Mouse (Mus musculus) WW6 (cell line): Measurements from ENCODE around the gene Smtnl1.
"Not testable (repeated sequence)": the region's sequence is repeated elsewhere in the genome, so short reads cannot be mapped to it uniquely, and the experiment has no call there.

Experiments
- DNase-seq: peaks from one replicate; pipeline ENCODE4 v3.0.0-alpha.2; 2013; ENCODE audit warnings: low read depth, low spot score

Gene Smtnl1

DNA sequence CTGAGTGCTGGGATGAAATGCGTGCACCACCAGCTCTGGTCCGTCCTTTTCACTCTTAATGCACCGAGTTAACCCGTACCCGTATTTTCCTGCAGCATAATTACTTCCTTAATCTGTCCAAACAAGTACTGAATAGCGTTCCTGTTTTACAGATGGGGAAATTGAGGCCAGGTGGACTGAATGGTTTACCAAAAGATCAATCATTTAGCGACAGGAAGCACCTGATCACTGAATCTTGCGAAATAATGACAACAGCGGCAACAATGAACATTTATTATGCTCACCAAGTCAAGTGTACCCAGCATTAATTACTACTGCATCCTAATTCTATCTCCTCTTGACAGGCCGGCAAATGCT lies 16.1 kb upstream of the Smtnl1 start, which contains the start of gene Slc43a1:
Slc43a1 (plus strand) TSS at position 258 of the 357 bp plus-strand sequence.
- DNase-seq, result no peak

DNA sequence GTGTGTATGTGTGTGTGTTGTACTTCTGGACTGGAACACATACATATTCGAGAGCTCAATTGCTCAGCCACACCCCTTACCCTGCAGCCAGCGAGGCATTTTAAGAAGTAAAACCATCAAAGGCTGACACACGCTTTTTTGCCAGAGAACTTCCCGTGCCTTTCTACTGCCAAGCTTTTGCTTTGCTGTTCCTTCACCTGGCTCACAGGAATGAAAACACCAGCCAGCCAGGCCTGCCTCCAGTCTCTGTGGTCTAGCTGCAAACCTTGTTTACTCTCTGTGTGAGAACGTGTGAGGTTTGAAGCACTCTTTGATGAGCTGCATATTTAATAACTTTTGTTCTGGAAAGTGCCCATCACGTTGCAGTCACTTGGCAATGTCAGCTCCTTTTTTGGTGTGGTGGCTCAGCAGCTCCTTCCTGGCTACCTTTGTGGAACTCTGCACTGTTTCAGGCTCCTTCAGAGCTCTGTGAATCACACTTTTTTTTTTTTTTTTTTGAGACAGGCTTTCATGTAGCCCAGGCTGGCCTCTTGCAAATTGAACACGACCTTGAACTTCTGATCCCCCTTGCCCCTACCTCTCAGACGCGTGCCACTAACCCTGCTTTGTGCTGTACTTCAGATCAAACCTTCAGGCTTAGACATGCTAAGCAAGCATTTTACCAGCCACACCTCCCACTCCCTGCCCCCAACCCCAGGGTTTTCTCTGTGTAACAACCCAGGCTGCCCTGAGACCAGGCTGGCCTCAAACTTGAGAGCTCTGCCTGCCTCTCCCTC lies 15.6 kb upstream of the Smtnl1 start:
- no peak for DNase-seq

DNA sequence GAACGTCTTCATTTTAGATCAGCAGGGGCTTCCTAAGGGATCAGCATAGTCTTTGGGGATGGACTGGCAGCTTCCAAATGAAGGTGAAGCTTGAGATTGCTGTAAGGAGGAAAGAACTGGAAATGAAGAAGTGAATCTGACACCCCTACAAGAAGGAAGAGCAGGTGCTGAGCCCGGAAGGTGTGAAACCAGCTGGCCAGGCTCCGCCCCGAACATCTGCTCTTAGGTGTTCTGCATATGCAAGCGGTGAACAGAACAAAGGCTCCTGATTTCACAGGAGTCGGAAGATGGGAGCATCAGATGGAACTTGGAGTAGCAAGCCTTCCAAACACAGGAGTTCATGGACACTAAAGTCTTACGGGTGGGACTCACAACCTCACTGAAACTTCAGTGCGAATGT lies 14.7 kb upstream of the Smtnl1 start:
- no peak for DNase-seq

DNA sequence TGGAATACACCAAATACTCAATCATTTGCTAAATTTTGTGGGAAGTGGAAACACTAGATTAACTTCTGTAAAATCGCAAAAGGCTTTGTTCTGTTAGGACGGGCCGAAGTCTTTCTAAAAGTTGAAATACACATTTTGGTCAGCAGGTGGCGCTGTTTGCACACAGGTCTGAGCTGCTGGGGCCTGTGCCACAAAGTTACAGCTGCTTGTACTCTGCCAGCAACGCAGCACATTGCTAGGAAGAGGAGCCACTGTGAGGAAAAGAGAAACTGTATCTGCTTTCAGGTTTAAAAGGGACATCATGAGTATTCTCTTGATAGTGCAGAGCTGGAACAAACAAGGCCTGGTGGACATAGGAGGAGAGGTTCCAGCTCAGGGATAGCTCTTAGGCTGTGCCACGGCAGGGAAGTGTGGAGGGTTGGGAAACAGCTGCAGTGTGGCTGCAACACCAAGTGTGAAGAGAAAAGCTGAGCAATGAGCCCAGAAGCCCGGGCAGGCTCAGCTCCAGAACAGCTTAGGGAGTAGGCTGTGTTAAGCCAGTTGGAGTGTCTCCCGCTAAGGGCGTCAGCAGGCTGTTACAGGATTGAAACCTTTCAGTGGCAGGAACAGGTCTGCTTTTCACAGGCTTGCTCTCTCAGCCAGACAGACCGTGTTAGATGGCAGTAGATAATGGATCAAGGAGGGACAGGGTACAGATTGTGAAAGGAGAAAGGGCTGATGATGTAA lies 9.4 kb upstream of the Smtnl1 start:
- DNase-seq, result no peak

DNA sequence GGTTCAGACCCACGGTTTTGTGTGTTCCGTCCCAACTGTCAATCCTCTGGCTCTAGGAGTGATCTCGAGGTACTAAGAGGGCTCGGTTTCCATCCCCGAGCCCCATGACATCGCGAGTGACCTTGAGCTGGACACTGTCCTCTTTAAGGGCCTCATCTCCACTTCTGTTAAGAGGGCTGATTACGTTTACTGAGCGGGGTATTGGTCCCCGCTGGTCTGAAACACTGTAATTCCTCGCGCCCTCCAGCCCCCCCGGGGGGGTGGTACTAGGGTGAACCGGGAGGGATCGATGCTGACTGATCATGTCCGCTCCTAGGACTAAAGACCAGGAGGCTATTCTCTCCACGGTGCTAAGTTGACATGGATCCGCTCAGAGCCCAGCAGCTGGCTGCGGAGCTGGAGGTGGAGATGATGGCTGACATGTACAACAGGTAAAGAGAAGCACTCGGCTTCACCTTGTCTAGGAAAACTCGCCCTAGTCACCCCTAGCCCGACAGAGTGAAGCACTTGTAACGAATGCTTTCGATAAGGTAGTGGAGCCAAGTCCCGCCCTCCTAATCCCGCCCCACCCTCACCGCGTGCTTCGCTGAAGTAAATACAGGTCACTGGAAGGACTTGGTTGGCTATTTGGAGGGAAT lies 5.0 kb upstream of the Smtnl1 start:
- DNase-seq, result no peak

DNA sequence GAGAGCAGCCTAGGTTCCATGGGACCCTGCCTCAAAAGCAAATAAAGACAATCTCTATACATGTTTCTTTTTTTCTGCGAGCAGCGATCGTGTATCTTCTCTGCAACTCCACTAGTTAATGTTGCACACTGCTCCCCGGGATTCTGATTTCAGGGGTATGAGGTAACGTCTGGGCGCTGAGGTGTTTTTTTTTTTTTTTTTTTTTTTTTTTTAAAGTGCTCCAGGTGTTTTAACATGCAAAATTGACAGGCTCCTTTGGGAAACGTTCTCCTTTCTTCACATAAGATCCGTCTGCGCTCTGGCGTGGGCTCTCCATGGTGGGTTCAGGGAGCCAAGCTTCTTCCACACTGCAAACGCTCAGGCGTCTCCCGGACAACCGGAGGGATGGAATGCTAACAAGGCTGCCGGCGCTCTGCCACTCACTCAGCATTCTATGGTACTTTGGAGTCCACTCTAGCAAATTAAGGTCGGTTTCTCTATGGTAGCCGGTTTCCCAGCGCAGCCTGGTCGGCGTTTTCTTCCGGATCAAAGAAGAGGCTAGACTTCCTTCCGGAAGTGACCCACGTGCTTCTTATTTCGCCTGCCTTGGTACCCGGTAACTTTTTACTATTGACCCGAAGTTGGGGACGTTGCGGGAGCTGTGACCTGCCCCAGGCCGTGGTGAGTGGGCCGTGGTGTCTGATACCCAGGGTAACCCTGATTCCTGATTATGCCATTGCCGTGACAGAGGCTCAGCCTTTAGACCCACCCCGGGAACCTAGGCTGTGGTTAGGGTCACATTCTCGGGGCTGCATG lies 4.2 kb upstream of the Smtnl1 start, which contains the start of gene Timm10:
Timm10 (plus strand) TSS at position 510 of the 795 bp plus-strand sequence.
- no peak for DNase-seq

DNA sequence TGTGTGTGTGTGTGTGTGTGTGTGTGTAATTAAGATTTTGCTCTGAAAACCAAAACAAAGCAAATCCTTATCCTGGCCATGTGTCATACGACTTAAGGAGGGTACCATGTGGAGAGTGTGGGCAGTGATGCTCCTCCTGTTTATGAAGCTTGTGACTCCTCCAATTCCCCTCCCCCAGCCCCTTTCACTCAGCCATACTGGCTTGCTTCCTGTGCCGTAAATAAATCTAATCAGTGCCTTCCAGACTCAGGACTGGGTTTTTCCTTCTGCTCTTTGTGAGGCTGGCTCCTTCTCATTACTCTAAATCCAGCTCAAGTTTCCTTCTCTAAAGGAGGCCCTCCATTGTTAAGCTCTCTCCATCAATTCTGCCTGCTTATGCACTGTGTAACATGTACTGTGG lies 785 bp upstream of the Smtnl1 start:
- DNase-seq, result no peak

DNA sequence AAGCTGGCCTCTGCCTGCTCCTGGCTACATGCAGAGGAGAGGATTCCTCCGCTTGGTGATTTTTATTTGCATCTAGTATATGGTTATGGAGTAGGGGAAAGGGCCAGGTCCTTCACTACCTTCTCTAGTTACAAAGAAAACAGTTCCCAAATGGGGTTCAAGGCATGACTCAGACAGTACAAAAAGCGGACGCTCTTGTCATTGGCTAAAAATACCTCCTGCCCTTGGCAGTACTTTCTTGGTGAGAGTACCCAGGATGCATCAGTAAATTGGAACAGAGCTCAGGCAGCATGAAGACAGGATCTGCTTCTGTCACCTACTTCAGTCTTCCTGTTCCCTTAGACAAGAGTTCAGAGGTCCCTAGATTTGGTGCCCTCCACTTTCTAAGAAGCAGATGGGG lies 2.6 kb downstream of the Smtnl1 start:
- no peak for DNase-seq

DNA sequence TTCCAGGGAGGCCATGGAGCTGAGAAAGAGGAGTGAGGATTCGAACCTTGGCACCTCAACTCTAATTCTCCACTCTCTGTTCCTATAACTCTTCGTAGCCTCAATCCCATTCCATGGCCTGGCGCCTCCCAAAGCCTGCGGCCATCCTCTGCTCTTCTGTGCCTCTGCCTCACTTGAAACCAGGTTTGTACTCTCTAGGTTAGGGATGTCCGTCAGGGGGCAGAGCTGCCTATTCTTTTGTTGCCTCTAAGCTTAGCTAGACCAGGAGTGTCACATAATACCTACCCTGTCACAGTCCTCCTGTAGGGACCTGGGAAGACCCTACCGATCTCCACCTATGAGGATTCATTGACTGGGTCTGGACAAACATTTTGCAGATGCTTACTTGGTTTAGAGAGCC lies 9.8 kb downstream of the Smtnl1 start:
- DNase-seq, result no peak

DNA sequence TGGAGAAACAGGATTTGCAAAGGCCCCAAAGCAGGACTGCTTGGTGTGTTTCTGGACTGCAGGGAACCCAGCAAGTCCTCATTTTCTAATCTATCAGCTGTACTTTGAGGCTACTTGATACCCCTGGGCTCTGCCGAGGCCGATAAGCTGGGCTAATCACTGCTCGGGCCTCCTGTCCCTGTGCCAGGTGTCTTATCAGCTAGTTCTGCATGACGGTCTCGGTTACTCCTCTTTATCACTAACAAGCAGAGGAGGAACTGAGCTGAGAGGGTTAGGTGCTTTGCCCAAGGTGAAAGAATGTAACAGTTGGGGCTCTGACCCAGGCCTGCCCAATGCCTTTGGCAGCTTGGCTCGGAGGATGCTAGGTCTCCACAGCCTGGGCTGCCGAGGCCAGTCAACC lies 10.6 kb downstream of the Smtnl1 start:
- no peak for DNase-seq

DNA sequence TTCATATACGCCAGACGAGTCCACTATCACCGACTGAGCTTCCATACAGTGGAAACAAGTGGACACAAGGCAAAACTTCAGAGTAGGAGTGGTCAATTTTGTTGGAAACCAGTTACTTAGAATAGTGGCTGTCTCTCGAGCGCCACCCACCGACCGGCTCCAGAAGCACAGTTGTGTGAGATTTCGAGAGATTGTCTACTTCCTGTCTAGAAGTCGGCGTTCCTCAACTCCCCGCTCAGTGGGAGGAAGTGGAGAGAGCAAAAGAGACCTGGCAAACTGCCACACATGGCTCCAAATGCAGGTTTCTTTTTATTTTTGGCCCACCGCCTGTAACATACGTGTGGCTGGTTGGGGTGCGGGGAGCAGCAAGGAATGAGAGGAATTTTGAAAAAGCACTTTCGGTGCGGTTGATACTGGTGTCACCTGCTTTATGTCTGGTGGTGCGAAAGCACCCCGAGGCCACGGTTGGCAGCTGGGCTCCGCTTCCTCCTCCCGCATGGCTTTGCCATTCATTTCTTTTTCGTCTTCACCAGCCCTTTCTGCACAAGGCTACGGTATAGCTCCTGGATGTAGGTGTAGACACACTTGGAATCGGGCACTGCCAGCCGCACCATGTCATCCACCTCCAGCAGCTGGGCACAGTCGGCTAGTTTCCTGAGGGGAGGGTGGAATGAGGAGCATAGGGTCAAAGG lies 11.4 kb downstream of the Smtnl1 start:
- DNase-seq, result peak; percentile 71

DNA sequence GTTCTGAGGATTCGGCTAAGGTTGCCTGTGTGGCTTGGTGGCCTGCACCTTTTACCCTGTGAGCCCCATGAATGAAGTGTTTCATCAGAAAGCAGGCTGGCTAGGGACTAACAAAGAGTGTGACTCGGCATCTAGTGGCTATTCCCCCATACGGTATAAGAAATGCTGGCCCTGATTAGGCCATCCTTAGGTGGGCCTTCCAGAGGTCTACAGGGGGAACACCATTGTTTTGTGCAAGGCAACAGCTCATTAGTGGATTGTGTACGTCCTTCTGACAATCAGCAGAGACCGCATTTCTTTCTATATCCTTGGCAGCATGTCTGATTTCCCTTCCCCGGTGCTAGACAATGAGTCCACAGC lies 11.9 kb downstream of the Smtnl1 start:
- no peak for DNase-seq

DNA sequence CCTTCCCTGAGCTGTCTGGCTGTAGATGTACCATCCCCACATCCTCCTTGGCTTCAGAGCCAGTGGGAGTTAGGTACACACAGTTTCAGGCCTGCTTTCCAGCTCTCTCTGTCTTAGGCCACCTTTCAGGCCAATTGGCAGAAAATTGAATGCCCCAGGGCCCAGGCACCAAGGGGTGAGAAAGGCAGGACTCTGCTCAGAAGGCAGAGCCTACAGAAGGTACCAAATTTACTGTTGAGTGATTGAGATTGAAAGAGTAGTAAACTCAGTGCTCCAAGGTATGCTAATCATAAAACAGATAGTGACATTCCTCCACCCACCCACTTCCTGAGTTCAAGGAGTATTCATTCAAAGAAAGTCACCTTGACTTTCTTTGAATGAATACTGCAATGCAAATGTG lies 13.1 kb downstream of the Smtnl1 start:
- DNase-seq, result no peak

DNA sequence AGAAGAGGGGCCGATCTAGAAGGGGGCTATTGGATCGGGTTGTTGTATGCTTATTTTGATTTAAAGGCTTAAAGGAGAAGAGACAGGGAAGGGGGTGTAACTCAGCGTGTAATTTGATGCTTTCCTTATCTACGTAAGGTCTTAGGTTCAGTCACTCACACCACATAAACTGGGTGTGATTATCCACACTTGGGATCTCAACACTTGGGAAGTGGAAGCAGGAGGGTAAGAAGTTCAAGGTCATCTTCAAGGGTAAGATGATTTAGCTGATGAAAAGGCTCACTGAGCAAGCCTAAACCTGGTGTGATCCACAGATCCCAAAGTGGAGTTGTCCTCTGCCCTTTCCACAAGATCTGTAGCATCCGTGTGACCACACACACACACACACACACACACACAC lies 15.9 kb downstream of the Smtnl1 start:
- DNase-seq, result no peak

DNA sequence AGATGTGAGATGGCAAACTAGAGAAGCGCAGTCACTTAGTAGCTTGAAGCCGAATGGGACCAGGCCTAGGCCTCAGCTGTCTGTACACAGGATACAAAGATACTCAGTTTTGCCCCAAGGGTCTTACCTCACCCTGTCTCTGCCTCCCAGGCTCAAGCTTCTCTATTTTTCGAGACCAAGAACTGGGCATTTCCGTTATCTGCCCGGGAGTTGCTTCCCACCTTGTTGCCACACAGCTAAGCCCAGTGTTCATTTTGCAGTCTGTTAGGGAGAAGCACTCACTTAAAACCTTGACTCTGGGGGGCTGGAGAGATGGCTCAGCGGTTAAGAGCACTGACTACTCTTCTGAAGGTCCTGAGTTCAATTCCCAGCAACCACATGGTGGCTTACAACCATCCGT lies 18.5 kb downstream of the Smtnl1 start:
- DNase-seq, result no peak

DNA sequence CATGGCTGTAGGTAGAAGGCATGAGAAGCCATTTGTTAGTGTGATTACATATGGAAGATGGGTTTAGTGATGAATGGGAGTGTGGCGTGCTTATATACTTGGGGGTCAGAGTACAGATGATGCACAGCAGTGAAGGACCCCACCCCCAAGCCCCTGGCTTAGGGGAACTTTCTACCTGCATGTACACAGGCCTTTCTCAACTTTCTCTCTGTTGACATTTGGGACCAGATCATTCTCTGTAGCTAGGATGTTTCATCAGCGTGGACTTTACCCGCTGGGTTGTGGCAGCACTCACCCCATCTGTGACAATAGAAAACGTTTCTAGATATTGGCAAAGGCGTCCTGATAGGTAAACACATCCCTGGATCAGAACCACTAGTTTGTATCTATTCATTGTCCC lies 21.2 kb downstream of the Smtnl1 start:
- not testable (repeated sequence) for DNase-seq

DNA sequence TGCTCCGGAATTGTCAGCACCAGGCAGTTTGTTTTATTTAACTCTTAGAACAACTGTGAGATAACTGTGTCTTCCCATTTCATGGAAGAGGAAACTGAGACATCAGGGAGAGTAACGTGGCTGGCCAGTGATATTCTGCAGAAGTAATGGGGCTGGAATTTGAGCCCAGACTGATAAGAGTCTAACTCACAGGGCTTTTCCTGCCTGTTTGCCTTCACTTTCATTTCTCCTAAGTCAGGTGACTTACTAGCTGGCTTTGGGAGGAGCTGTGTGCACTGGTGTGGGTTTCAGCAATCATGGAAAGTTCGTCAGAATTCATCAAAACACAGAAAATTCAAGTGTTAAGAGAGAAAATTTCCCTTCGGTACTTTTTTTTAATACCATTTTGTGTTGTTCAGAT lies 22.1 kb downstream of the Smtnl1 start:
- DNase-seq, result no peak

DNA sequence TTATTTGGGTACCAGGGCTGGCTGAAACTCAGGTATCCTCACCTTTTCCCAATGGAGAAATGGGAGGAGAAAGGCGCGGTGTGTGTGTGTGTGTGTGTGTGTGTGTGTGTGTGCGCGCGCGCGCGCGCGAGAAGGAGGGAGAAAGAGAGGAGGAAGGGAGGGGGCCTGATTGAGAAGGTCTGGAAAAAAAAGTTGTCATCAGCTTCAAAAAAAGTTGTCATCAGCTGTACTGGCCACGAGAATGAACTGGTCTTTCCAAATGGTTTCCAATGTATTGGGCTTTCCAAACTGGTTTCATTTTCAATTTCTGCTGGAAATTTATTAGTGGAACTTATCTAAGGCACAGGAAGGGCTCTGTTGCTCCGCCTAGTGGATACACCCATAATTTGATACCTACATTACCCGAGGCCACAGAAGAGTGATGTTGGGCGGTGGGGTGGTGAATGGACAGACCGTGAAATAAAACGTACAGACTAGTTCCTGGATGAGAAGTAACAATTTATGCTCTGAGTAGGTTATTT lies 23.4 kb downstream of the Smtnl1 start:
- DNase-seq, result no peak

DNA sequence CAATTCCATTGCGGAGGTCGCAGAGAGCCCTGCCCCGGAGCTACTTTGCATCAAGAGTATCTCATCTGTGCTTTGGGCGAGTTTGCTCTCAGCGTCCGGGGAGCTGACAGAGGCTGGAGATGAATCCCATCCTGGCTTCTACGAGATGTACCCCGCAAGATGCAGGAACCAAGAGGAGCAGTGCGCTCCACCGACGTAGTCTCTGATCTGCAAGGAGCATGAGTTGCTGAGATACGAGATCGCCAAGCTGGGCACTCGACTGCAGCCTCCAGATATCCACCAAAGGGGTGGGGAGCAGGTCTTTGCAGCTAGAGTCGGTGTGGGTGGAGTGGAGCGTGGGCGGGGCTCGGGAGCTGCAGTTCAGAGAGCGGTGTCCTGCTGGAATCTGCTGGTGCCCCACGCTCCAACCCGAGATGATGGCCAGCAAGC lies 23.9 kb downstream of the Smtnl1 start, which contains the start of gene Ube2l6:
Ube2l6 (plus strand) TSS at position 336 of the 429 bp plus-strand sequence.
- no peak for DNase-seq

DNA sequence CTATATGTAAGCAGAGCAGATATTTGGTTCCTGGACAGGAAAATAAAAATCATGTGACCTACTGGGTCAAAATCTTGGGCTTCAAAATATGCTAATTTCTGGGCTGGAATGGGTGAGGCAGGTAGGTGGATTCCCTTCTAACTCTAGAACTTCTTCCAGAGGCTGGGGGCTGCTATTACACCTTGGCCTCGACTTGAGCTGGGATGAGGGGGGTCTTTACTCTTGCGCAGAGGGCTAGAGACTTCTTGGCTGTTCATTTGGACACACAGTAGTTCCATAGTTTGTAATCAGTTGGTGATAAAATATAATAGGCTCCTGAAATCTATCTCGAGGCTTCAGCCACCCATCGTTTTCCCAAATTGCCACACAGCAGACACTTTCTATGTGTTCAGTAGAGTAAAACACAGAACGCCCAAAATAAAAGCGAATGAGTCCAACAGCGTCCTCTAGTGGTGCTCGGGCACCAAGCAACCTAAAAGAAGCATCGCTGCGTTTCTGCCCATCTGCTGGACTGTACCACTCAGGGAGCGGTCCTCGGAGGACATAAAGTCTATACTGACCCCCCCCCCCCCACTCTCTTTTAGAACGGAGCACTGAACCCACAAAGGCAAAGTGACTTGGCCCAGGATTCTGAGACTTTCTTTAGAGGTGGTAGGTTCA lies 24.5 kb downstream of the Smtnl1 start:
- DNase-seq, result no peak
